Mouse (Mus musculus): ENCODE measurements around the gene Hnrnpu. TPM values are rescaled to one million over a fixed set of nuclear protein-coding genes. Genes with fewer than 3 reads are reported as not detected.
"Not testable (repeated sequence)": the region's sequence is repeated elsewhere in the genome, so short reads cannot be mapped to it uniquely, and the experiment has no call there.

The Hnrnpu gene
- total RNA-seq (2021): 100 to 1,000 TPM in 1 of 2 experiments, 10 to 100 TPM in 1; 91.7 to 124 TPM
- long read RNA-seq, experiment 1, full-length matches to known transcripts: 46 of 72 reads
- long read RNA-seq, experiment 1, partial matches to known transcripts: 17 of 72 reads
- long read RNA-seq, experiment 1, other reads (novel, unspliced or antisense): 9 of 72 reads
- long read RNA-seq, experiment 2, full-length matches to known transcripts: 72 of 99 reads
- long read RNA-seq, experiment 2, partial matches to known transcripts: 17 of 99 reads
- long read RNA-seq, experiment 2, other reads (novel, unspliced or antisense): 10 of 99 reads

- intact Hi-C loops (cut with DNase I): loop anchor here (1.0 kb wide), 1 partner anchor 69 kb away; the partner anchor contains the start of gene Efcab2
- DNase-seq: peak; percentile 95
Measured at GRCm38 (mm10) chr1:178337551-178338317, at the start of gene Hnrnpu. Gene Hnrnpu (minus strand): TSS chr1:178337797.

- intact Hi-C loops (cut with DNase I): no loop called here
- no peak for DNase-seq
Measured at GRCm38 (mm10) chr1:178382165-178382564, 44.6 kb upstream of the Hnrnpu start.

GRCm38 (mm10) chr1:178379224-178379623 is 41.6 kb upstream of the Hnrnpu start:
- intact Hi-C loops (cut with DNase I): no loop called here
- DNase-seq: no peak

GRCm38 (mm10) chr1:178378115-178378514 is 40.5 kb upstream of the Hnrnpu start:
- no peak for DNase-seq
- intact Hi-C loops (cut with DNase I): no loop called here

- intact Hi-C loops (cut with DNase I): no loop called here
- DNase-seq: no peak
Measured at GRCm38 (mm10) chr1:178376907-178377306, 39.3 kb upstream of the Hnrnpu start.

GRCm38 (mm10) chr1:178376061-178376460 is 38.5 kb upstream of the Hnrnpu start:
- intact Hi-C loops (cut with DNase I): no loop called here
- DNase-seq: no peak

- intact Hi-C loops (cut with DNase I): no loop called here
- no peak for DNase-seq
Measured at GRCm38 (mm10) chr1:178375381-178375780, 37.8 kb upstream of the Hnrnpu start.

- intact Hi-C loops (cut with DNase I): no loop called here
- DNase-seq: no peak
Measured at GRCm38 (mm10) chr1:178372681-178373080, 35.1 kb upstream of the Hnrnpu start.

- intact Hi-C loops (cut with DNase I): loop anchor here (2.0 kb wide), 1 partner anchor 34 kb away; no protein-coding TSS in a partner anchor
Measured at GRCm38 (mm10) chr1:178369272-178369651, 31.7 kb upstream of the Hnrnpu start.

GRCm38 (mm10) chr1:178368548-178369271 is 31.1 kb upstream of the Hnrnpu start:
- intact Hi-C loops (cut with DNase I): loop anchor here (2.0 kb wide), 1 partner anchor 34 kb away; no protein-coding TSS in a partner anchor
- peak; percentile 88 to 89 for DNase-seq

More at GRCm38 (mm10) chr1:178369272-178369651, 31.7 kb upstream of the Hnrnpu start:
- no peak for DNase-seq

GRCm38 (mm10) chr1:178368121-178368520 is 30.5 kb upstream of the Hnrnpu start:
- intact Hi-C loops (cut with DNase I): loop anchor here (2.0 kb wide), 1 partner anchor 35 kb away; no protein-coding TSS in a partner anchor
- no peak for DNase-seq

- intact Hi-C loops (cut with DNase I): no loop called here
- DNase-seq: no peak
Measured at GRCm38 (mm10) chr1:178365171-178365570, 27.6 kb upstream of the Hnrnpu start.

GRCm38 (mm10) chr1:178360702-178361101 is 23.1 kb upstream of the Hnrnpu start:
- no peak for DNase-seq
- intact Hi-C loops (cut with DNase I): no loop called here

GRCm38 (mm10) chr1:178360264-178360663 is 22.7 kb upstream of the Hnrnpu start:
- DNase-seq: no peak
- intact Hi-C loops (cut with DNase I): no loop called here

GRCm38 (mm10) chr1:178357776-178358710 is 20.4 kb upstream of the Hnrnpu start:
- no peak for DNase-seq
- intact Hi-C loops (cut with DNase I): no loop called here

GRCm38 (mm10) chr1:178354576-178354975 is 17.0 kb upstream of the Hnrnpu start:
- intact Hi-C loops (cut with DNase I): no loop called here
- no peak for DNase-seq

- DNase-seq: no peak
- intact Hi-C loops (cut with DNase I): no loop called here
Measured at GRCm38 (mm10) chr1:178351643-178352042, 14.0 kb upstream of the Hnrnpu start.

- intact Hi-C loops (cut with DNase I): no loop called here
Measured at GRCm38 (mm10) chr1:178350792-178351191, 13.2 kb upstream of the Hnrnpu start.

GRCm38 (mm10) chr1:178344071-178344805 is 6.6 kb upstream of the Hnrnpu start:
- intact Hi-C loops (cut with DNase I): not testable (repeated sequence)

More at GRCm38 (mm10) chr1:178350792-178351191, 13.2 kb upstream of the Hnrnpu start:
- no peak for DNase-seq

More at GRCm38 (mm10) chr1:178344071-178344805, 6.6 kb upstream of the Hnrnpu start:
- not testable (repeated sequence) for DNase-seq
